Mouse (Mus musculus) left cerebral cortex, postnatal 25 days (tissue): ENCODE data around the gene Nup210. TPM values are rescaled to one million over a fixed set of nuclear protein-coding genes. Genes with fewer than 3 reads are reported as not detected.

Experiments
- DNase-seq, 2 experiments: peaks; one replicate each; pipeline ENCODE4 v3.0.0; 2022; ENCODE audit warnings: low spot score in 2 of 2, mixed read lengths in 1 of 2
- intact Hi-C: fragments of 180-260 bp; cut with DNase I; formaldehyde crosslinking; loops from one replicate; pipeline ENCODE4 v1.15.1; 2025
- total RNA-seq, 2 experiments: library from RNA; stranded (reverse); gene quantifications; 2 replicates each; pipeline ENCODE4 v1.2.3; 2021

Nup210 gene
- total RNA-seq, 2 experiments from 2014 or later: 26.5 to 28.9 TPM

DNA sequence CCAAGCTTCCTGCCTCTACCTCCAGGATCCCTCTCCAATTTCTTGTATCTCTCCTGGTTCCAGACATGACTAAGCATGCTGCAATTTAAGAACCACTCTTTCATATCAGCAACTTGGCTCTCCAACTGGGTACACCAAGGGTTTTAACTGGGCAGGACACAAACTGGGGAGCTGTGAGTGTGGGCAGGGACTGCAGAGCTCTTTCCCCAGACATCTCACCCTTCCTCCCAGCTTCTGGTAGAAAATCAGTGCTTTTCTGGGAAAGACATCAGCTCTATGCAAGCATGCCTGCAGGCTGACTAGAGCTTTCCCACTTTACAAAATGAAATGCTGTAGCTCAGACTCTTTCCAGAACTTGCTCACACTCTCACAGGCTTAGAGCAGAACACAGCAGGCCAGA is 60.3 kb downstream of the Nup210 start:
- peak; percentile 32 to 83 for DNase-seq
- intact Hi-C loops: loop anchor here (5.0 kb wide), 1 partner anchor 244 kb away; no protein-coding TSS in a partner anchor

DNA sequence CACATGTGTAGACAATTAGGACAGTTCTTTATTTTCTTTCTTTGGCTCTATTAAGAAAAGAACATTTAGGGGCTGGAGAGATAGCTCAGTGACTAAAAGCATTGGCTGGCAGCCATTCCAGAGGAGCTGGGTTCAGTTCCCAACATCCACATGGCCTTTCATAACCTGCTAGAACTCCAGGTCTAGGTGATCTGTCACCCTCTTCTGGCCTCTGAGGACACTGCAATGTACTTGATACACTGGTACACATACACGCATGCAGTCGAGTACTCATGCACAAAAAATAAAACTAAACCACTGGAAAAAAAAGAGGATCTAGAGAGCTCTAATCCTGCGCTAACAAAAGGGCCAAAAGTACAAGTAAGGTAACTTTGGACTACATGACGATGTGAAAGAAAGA is 64.1 kb downstream of the Nup210 start:
- no peak for DNase-seq
- intact Hi-C loops: no loop called here

DNA sequence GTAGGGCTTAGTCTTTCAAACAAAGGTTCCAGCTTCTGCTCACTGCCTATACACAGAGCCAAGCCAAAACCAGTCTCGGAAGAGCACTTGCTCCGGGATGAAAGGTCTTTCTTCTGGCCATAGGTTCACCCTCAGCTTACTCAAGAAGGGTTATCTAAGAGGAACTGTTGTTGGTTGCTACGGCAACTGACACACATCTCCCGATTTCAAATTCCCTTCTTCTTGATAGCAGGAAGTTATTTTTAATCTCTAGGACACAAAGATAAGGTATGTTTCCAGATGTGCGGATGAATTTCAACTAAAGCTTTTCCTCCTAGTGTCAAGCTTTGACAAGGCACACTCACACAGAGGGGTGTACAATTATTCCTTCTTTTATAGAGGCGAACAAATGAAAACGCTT is 68.6 kb downstream of the Nup210 start:
- intact Hi-C loops: no loop called here
- DNase-seq: no peak

DNA sequence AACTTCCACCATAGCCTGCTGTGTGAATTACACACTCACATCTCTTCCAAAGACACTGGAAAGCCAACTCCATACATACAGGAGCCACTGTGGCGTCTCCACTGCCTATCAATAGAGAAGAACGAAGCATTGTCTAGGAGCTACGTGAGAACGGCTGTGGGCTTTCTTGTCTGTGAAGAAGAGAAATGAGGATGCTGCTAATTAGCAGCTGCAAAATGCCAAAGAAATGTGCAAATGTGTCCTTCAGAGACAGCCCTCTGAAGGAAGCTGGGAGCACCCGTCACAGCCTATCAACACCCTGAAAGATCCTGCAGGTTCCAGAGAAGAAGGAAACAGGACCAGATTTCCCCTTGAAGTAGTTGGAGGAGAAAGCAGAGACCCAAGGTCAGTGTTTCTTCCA is 69.2 kb downstream of the Nup210 start:
- DNase-seq: no peak
- intact Hi-C loops: no loop called here

DNA sequence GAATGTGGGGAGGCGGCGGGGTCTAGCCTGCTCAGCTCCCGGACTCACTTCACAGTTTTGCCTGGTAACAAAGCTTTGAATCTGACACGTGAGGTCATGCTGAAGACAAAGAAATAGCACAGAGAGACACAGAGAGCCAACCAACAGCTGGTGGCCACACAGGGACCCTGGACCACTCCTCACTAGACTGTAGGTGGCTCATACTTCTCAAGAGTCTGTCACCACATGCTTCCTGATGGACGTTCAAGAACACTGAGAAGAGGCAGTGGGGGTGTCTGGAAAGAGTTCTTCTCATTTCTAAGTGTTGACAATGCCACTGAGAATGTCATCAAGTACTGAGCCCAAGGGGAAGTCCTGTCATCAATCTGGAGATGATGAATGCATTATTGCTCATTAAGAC is 70.4 kb downstream of the Nup210 start:
- intact Hi-C loops: no loop called here
- DNase-seq: no peak

DNA sequence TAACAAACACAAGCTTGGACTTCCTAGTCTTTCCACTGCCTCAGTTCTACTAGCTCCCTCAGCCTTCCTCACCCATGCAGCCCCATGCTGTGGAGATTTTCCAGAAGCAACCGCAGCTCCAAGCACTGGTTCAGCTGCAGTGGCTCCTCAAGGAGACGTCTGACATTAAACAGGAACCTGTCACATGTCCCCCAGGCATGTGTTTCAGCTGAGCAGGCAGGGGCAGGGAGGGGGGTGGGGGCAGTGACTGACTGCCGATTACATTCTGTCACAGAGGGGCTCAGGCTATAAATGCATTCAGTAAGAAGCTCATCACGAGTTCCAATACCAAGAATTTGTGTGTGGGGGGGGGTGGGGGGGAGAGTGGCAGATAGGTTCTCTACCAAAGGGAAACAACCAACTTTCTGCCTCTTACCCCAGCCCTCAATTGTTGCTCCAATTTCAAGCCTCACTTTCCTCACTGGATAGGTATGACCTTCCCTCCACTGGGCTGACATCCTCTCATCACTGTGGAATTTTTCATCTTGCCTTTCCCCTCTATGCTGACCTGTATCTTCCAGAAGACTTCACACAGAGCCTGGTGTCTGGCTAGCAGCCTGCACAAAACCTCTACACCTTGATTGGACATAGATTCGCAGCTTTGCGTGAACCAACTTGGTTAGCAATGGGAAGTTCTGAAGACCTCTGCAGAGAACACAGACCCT is 71.8 kb downstream of the Nup210 start:
- DNase-seq: no peak
- intact Hi-C loops: no loop called here

DNA sequence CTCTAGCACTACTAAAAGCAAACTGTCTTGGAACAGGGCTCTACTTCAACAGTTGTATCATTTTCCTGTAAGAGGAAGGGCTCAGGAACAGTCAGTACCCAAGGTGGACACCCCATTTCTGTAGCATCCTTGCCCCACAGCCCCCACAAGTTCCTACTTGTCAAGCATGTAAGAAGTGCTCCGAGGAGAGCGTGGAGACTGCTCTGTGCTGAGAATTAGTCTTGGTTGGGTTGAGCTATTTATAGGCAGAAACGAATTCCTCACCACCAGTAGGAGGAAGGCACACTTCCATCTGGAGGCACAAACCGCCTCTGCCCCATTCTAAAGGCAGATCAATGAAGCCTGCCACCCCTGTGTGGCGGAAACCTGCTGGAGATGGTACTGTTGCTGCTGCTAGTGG is 75.3 kb downstream of the Nup210 start:
- DNase-seq: peak; percentile 67 to 89
- intact Hi-C loops: no loop called here

DNA sequence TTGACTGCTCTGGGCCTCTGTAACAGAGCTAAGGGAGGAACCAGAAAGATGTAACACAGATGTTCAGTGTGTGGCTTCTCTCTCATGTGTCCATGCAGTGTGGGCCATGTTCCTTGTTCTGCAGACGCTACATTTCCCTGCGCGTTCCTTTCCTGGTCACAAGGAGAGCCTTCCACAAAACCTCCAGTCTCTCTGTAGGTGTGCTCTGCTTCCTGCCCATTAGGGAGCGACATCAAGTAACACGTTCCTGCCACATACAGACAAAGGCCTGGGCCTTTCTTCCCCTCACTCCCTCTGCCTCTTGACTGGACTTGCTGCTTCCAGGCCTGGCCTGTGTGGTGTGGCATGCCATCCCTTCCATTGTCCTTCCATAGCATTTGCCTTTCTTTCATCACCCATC is 88.4 kb downstream of the Nup210 start:
- intact Hi-C loops: no loop called here
- no peak for DNase-seq

DNA sequence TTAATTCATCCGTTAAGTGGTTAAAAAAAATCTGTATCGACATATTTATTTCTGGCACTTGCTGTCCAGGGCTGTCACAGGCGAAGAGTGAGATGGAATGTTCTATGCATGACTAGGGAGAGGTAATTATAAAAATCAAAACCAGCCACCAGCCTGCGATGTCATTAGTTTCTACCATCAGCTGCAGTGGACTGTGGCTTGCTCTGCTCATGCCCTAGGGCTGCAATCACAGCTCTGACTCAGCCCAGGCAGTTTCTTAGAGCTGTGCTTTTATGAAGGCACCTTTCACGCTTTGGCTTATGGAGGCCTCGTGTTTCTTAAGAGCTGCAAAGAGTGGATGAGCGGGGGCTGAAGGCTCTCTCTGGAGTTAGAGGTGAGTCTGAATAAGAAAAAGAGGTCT is 95.8 kb downstream of the Nup210 start:
- intact Hi-C loops: no loop called here
- DNase-seq: no peak

DNA sequence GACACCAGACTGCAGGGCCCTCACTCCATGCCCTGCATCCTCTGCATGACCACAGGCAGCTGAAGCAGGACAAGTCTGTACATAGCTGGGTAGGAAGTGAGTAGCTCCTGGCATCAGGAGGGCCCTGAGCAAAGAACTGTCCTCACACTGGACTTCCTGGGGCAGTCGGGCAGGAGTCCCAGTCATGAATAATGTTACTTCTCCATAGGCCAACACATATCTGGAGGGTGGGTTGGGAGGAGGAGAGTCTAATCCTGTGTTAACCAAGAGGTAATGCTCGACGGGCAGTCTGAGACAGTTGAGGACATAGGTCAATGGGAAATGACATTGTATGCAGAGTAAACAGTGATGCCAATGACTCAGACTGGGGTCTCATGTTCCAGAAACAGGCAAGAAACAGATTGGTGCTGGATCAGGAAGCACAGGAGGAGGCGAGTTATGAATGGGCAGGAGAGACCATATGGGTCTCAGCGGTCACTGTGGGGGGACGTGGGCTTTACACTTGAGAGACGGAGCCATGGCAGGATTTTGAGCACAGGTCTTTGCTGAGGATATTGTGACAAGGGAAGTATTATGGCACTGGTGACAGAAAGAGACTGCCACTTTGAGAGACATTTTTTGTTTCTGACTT is 99.9 kb downstream of the Nup210 start:
- DNase-seq: no peak
- intact Hi-C loops: no loop called here

DNA sequence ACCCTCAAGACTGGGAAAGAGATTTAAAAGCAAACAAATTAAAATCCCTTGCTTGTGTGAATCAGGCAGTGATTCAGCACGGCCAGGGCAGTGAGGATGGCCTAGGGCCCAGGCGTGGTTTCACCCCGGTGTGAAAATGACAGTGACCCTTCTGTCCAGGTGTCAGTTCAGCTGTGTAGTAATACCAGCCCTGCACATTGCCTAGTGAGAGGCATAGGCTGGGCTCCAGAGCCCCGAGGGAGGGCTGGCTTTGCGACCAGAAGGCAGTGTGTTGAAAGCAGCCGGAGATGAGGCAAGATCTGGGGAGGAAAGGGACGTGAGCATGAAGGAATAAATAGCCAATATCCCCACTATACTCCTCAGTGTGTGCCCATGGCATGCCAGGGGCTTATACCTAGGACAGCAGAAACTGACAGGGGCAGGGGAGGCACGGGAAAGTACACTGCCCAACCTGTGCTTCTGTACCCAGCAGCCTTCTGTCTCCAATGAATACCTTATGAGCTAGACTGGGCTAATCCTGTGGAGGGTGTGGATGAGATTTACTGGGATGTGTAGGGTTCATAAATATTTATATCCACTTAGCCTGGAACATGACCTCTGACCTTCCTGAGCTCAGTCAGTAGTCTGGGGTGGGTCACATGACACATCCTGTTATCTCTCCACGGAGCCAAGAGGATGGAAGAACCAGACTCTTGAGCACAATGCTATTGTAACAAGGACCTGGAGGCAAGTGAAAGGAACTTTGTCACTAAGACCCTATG is 102.3 kb downstream of the Nup210 start:
- intact Hi-C loops: no loop called here
- no peak for DNase-seq

DNA sequence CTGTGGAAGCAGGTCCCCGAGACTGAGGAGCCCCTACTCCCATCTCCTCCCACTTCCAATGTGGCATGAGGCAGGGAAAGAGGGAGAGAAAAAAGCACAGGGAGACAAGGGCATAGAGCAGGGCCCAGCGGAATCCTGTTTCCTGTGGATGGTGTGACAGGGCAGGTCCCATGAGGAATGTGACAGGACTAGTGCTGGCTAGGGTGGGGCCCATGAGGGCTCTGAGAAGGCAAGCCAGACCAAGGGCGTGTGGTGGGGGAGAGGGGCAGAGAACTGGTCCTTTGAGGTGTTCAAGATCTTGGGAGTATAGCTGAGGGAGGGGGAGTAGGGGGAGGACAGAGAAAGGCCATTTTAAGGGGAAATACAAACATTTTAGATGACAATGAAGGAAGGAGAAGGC is 104.2 kb downstream of the Nup210 start:
- intact Hi-C loops: no loop called here

DNA sequence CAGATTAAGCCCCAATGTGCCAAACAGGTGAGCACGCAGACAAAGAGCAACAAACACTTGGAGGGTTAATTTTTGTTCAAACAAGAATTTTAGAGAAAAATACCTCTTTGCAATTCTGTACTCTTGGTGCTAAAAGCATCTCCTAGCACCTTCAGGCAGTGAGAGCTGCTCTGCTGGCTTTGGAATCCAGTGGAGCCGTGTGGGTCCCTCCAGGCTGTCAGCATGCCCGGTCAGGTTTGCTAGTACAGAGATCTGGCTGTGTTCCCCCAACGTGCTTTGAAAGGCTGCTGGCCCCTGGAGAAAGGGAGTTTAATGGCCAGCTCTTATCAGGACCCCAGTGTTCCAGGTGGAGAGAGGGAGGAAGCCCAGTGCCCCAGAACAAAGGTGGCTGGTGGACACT is 105.1 kb downstream of the Nup210 start:
- intact Hi-C loops: no loop called here
- no peak for DNase-seq

More for the DNA sequence above, 104.2 kb downstream of the Nup210 start:
- DNase-seq: no peak

DNA sequence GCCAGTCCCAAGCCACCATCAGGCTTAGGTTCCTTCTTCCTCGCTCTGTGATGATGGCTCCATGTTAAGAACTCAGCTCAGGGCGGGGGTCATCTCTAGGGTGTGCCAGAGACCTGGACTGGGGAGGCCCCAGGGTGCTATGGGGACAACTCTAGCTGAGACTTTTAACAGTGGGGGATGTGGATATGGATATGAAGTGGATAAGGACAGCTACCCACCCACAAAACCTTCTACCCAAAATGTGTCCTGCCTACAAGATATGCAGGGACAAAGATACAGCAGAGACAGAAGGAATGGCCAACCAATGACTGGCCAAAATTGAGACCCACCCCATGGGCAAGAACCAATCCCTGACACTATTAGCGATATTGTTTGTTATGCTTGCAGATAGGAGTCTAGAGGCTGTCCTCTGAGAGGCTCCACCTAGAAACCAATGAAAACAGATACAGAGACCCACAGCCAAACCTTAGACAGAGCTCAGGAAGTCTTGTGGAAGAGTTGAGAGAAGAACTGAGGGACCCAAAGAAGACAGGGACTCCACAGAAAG is 108.3 kb downstream of the Nup210 start:
- intact Hi-C loops: no loop called here
- DNase-seq: no peak

DNA sequence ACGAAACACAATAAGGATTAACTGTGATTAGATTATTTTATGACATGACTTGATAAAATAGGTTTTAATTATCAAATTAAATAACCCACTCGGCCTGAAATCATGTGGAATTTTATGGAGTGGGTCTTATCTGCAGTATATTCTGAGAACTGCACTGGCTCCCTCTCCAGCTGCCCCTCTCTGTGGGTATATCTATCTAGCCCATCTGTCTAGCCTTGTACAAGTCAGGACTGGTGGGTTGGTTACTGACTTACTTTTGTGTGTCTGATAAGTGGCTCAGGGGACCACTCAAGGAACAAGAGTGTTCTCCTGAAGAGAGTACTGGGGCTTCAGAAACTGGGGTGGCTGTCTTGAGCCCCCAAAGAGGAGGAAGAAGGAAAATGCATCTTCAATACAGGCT is 109.4 kb downstream of the Nup210 start:
- DNase-seq: no peak
- intact Hi-C loops: no loop called here

DNA sequence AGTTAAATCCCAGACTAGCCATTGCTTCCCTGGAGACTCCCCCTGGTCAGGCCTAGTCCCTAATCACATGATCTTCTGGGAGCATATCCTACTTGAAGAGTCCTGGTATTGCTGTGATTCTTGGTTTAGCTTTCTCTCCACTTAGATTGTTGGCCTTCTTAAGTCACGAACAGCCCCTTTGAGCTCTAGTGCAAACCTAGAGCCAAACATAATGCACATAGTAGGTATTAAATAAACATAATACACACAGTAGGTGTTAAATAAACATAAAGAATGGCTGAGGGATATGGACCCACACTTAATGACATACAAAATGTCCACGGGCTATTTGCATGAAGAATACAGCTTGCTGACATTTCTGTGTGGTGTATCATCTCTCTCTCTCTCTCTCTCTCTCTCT is 112.5 kb downstream of the Nup210 start:
- no peak for DNase-seq
- intact Hi-C loops: no loop called here

DNA sequence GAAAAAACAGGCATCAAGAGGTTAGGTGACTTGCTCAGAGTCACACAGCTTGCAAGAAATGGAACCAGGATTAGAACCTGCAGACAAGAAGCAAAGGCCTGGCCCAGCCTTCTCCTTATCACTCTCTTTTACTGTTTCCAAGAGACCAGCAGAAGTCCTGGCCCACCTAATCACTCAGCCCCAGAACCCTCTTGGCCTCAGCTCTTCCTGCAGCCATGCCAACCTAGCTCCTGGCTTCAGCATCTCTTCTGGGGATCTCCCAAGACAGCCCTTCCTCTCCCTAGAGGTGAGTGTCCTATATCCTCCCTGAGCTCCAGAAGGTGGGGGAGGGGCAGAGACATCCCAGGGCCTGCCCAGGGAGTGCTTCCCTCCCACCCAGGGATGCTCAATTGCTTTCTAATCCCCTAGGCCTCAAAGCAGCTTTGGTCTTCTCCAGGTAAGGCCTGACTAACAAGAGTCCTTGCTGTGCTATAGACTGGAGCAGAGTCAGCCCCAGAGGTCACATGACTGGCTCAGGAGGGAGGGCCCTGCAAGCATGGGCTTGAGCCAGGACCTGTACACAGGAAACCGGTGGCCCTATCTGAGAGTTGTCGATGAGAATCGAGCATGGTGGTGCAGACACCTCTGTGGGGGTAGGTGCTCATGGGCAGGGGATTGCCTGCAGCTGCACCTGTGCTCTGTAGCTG is 113.2 kb downstream of the Nup210 start:
- DNase-seq: no peak
- intact Hi-C loops: no loop called here

DNA sequence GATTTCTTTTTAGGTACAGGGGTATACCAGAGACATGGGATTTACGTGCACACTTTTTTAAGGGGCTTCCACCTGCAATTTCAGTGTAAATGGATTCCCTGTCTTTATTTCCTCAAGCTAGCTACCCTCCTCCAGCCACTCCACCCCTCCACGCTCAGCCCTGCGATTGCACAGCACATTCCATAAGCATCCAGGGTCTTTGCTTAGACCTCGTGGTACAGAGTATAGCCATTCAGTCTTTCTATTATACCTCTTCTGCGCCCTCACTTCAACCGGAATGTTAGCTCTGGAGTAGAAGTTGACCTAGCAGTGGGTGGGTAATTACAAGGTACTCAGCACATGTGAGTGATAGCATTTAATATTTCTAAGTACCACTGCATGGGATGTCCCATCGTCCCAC is 115.1 kb downstream of the Nup210 start:
- intact Hi-C loops: no loop called here
- DNase-seq: no peak

DNA sequence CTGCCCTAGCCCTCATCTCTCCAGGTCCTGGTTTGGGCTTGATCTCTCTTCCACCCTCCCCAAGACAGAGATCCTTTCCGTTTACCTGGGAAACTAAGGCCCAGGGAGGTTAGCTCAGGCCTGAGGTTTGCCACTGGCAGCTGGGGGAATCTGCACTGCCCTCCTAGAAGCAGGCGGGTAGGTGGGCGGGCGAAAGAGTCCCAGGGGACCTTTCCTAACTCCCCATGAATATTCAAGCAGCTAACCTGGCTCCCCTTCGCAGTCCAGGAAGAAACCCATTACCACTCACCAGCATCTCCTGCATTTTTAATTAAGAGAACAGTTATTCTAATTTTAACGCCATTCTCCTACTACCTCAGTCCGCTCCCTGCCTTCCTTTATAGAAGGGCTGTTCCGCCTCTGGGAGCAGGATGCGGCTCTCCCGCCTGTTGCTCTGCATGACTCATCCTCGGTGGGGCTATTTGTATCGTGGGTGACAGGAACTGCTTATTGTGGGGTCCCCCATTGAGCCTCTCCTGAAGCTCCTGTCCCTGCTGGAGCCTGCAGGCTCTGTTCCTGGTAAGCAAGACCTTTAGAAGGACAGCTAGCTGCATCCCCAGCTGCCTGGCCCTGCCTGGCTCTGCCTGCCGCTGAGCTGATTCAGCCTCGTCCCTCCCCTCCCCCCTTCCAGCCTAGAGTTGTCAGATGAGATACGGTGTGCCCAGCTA is 115.7 kb downstream of the Nup210 start:
- peak; percentile 69 to 89 for DNase-seq
- intact Hi-C loops: no loop called here

DNA sequence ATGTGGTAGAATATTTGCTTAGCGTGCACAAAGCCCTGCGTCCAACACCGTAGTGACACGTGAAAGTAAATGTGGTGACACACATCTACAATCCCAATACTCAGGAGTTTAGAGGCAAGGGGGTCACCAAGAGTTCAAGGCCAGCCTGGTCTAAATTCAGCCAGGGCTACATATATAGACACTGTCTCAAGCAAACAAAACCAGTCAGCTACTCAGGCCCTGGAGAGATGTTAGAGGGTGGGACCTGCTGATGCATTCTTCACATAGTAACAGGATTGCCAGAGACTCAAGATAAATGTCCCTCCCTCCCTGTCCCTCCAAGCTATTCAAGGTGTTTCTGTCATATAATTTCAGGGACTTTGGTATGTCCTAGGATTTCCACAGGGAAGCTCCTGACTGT is 117.5 kb downstream of the Nup210 start:
- intact Hi-C loops: no loop called here
- DNase-seq: no peak
